Mouse (Mus musculus) cortical plate, adult 2 months (tissue): ENCODE data around the gene Vipas39.

Experiments used
- CTCF ChIP-seq: fragments of 200-500 bp; IDR thresholded peaks from 2 replicates; pipeline ENCODE4 v1.5.1; 2011; ENCODE audit warnings: mild to moderate bottlenecking, control low read depth, low read length; ENCODE audit not compliant: insufficient read depth; ENCODE audit errors: extremely low read depth
- POLR2A ChIP-seq: fragments of 200-500 bp; IDR thresholded peaks from 2 replicates; pipeline ENCODE4 v1.6.1; 2011; ENCODE audit warnings: mild to moderate bottlenecking, low read length, control low read depth; ENCODE audit not compliant: insufficient read depth; ENCODE audit errors: extremely low read depth

DNA sequence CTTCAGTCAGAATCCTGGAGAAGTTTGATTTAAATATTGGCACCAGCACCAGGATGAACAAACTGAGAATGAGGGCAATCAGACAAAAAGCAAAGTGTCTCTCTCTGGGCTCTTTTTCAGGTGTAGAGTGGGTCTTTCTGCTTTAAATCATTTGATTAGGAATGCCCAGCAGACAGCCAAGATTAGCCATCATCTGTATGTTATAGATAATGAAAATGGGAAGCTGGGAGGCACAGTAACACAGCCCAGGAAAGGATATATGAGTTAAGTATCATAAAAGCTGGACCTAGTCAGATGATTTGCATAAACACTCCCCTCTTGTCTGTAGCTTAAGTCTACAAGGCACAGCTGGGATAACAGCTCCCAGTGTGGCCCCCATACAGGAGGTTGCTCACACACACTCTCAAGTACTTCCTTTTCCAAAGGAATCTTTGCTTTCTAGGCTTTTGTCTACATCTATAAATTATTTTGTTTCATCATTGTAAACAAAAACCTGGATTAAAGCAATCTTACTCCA, 35.6 kb downstream of the Vipas39 start:
- no peak for TF ChIP-seq POLR2A
- no peak for TF ChIP-seq CTCF
